Mouse (Mus musculus) stomach, embryonic 14.5 days (tissue): ENCODE results near the gene 4930596D02Rik. TPM values are rescaled to one million over a fixed set of nuclear protein-coding genes. Genes with fewer than 3 reads are reported as not detected.

Experiments used
- ATAC-seq: fragments of 200-750 bp; cut with Nextera tagmentation; 2 replicates; pipeline ENCODE4 v1.8.0; 2017; ENCODE audit warnings: low read depth, moderate TSS enrichment; ENCODE audit not compliant: insufficient number of reproducible peaks, insufficient read depth, low FRiP score
- H3K27ac ChIP-seq: fragments of 300-500 bp; sonication (generic); 2 replicates; pipeline ENCODE4 v1.5.1; 2014; ENCODE audit warnings: mild to moderate bottlenecking, low read length, moderate library complexity, mixed read lengths
- H3K27me3 ChIP-seq: fragments of 300-500 bp; sonication (generic); 2 replicates; pipeline ENCODE4 v1.6.1; 2014; ENCODE audit warnings: low read length, control low read depth, mixed read lengths; ENCODE audit not compliant: control insufficient read depth, insufficient read depth
- H3K36me3 ChIP-seq: fragments of 300-500 bp; sonication (generic); 2 replicates; pipeline ENCODE4 v1.6.1; 2014; ENCODE audit warnings: mild to moderate bottlenecking, control low read depth, low read length, moderate library complexity, mixed read lengths; ENCODE audit not compliant: control insufficient read depth, insufficient read depth
- H3K4me1 ChIP-seq: fragments of 300-500 bp; sonication (generic); 2 replicates; pipeline ENCODE4 v1.6.1; 2014; ENCODE audit warnings: low read length, control low read depth, mixed read lengths; ENCODE audit not compliant: control insufficient read depth, insufficient read depth
- H3K4me2 ChIP-seq: fragments of 300-500 bp; sonication (generic); replicated peaks from 2 replicates; pipeline ENCODE4 v1.6.1; 2014; ENCODE audit warnings: low read depth, low read length, control low read depth
- H3K4me3 ChIP-seq: fragments of 300-500 bp; sonication (generic); 2 replicates; pipeline ENCODE4 v1.5.1; 2014; ENCODE audit warnings: low read depth, low read length, control low read depth
- H3K9ac ChIP-seq: fragments of 300-500 bp; sonication (generic); replicated peaks from 2 replicates; pipeline ENCODE4 v1.6.1; 2014; ENCODE audit warnings: low read depth, mild to moderate bottlenecking, control low read depth, low read length, moderate library complexity, mixed read lengths
- H3K9me3 ChIP-seq: fragments of 300-500 bp; sonication (generic); 2 replicates; pipeline ENCODE4 v1.6.1; 2016; ENCODE audit warnings: low read depth, low read length, control low read depth; ENCODE audit not compliant: control insufficient read depth
- WGBS: fragments of 180-500 bp; shearing (Covaris S2); extraction: QIAGEN DNeasy Blood & Tissue Kit; methylation state at CpG from one replicate; pipeline ENCODE4 v1.1.7; 2014; 5-methylcytosine and 5-hydroxymethylcytosine counted together
- polyA plus RNA-seq: library from polyadenylated mRNA; unstranded; fragments of >200 nt; fragmentation: Nextera tagmentation; extraction: Ambion mirVana; gene quantifications from 2 replicates; pipeline ENCODE4 v1.2.1, GENCODE M21; 2014

4930596D02Rik gene
- not detected in 2 replicates for polyA plus RNA-seq

DNA sequence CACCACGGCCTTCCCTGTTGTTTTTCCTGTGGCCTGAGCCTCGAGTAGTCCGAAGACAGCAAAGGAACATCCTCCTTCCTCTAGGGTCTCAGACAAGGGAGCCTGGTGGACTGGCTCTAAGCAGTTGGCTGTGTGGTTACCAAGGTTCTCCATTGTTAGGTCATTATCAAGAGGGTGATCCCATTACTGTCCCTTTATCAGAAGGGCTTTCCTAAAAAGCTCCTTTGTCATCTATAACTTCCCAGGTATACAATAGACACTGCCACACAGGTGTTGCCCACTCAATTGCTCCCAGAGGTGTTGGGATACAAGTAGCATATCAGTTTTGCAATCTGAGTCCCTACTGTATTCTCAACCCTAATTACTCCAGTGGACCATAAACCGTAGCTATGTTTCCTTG is at the start of gene 4930596D02Rik:
Gene 4930596D02Rik, minus strand, starts transcription at position 101 of the 400 bp plus-strand sequence.
- Histone ChIP-seq H3K4me1 (no peaks in the 10 kb centered on the region), H3K27ac (no peak within 1 kb of the TSS), H3K4me3 (no peak within 1 kb of the TSS), H3K4me2 (no peak within 1 kb of the TSS), H3K27me3 (no peaks in the 10 kb centered on the region), H3K9me3 (no peaks in the 10 kb centered on the region), H3K36me3 (no peaks in the 10 kb centered on the region), H3K9ac (no peak within 1 kb of the TSS)
- whole genome bisulfite sequencing, result 77% methylated on average over 4 of the region's 4 CpGs
- ATAC-seq, result no peak

DNA sequence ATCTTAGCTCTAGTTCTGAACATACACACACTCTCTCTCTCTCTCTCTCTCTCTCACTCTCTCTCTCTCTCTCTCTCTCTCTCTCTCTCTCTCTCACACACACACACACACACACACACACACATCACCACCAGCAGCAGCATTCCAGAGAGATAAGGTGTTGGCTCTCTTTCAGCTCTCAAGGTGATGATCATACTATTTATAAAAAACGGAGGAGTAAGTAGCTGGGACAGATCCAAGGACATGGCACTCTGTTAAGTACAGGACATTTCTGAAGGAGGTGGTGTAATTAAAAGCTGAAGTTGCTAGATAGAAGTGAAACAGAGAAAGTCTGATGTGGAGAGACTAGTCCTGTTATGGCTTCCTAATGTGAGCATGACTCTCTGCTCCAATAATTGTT is 41.5 kb upstream of the 4930596D02Rik start:
- H3K9ac ChIP-seq, result no peak overlapping the region
- no peaks in the 10 kb centered on the region for H3K9me3 ChIP-seq
- no peak overlapping the region for H3K4me3 ChIP-seq
- WGBS, result 40% methylated on average over 1 of the region's 1 CpGs
- no peak for ATAC-seq
- H3K4me1 ChIP-seq, result no peaks in the 10 kb centered on the region
- no peaks in the 10 kb centered on the region for H3K36me3 ChIP-seq
- no peak overlapping the region for H3K27ac ChIP-seq
- H3K4me2 ChIP-seq, result no peak overlapping the region
- no peaks in the 10 kb centered on the region for H3K27me3 ChIP-seq

DNA sequence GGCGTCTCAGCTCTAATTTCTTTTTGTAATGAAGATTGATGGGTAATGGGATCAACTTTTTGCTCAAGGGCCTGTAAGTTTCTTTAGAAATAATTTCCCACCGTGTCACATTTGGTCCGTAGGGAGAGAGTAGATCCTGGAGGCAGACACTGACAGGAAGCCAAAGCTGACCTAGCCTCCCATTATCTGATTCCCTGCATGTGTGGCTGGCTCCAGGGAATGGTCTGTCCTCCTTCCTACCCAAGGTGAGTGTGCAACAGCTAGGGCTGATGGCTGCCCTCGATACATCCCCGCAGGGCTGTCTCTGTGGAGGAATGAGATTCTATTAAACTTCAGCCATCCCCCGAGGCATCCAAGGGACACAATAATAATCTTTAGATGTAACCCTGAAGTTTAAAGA is 33.5 kb upstream of the 4930596D02Rik start:
- WGBS, result 68% methylated on average over 6 of the region's 6 CpGs
- Histone ChIP-seq H3K27me3 (no peaks in the 10 kb centered on the region), H3K36me3 (no peaks in the 10 kb centered on the region), H3K4me2 (no peak overlapping the region), H3K27ac (no peak overlapping the region), H3K9me3 (no peaks in the 10 kb centered on the region), H3K4me1 (no peaks in the 10 kb centered on the region), H3K9ac (no peak overlapping the region), H3K4me3 (no peak overlapping the region)
- ATAC-seq, result no peak

DNA sequence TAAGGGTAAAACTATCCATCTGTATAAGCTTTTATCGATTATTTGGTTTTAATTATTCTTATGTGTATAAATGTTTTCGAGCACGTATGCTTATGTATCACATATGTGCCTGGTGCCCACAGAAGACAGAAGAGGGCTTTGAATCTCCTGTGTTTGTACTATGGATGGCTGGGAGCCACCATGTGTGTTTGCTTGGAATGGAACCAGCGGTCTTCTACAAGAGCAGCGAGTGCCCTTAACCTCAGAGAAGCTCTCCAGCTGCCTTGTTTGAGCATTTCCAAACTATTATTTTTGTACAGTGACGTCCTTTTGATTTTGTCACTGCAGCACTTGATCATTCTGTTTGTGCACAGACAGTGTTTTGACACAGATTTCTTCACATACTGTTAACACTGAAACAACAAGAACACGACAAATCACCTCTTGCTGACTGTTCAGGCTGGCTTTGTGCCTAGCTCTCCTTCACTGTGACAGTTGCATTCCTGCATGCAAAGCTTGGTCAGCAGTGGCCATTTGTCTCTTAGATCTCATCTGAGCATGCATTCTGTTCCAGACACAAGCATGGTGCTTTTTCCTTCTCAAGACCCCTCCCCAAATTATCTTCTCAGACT is 30.4 kb upstream of the 4930596D02Rik start:
- ATAC-seq, result no peak
- Histone ChIP-seq H3K27ac (no peak overlapping the region), H3K4me2 (no peak overlapping the region), H3K36me3 (no peaks in the 10 kb centered on the region), H3K27me3 (no peaks in the 10 kb centered on the region), H3K4me3 (no peak overlapping the region), H3K4me1 (no peaks in the 10 kb centered on the region), H3K9me3 (no peaks in the 10 kb centered on the region), H3K9ac (no peak overlapping the region)
- WGBS, result 76% methylated on average over 7 of the region's 7 CpGs

DNA sequence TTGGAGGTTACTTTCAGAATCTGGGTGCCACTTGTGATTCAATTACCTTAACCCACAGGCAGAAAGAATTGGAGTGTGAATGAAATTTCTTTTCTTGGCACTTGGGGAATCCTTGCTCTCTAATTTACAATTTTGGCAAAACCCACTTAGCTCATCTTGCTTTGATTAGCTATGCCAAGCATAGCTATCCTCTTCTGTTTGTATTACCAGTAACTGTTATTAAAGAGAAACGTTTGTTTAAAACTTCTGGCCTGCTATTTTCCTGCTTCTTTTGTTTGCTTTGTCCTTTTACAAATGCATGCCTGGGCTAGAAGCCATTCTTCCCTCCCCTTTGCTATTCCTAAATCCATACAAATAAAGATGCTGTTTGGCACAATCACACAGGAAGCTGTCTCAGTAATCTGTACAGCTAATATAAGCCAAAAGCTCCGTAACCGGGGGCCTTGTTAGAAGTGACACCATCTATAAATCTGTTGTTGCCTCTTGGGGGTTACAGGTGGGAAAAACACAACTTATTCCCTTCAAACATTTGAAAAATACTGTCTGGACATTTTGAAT is 19.0 kb downstream of the 4930596D02Rik start:
- ATAC-seq, result no peak
- WGBS, result 51% methylated on average over 3 of the region's 3 CpGs
- H3K4me2 ChIP-seq, result no peak overlapping the region

DNA sequence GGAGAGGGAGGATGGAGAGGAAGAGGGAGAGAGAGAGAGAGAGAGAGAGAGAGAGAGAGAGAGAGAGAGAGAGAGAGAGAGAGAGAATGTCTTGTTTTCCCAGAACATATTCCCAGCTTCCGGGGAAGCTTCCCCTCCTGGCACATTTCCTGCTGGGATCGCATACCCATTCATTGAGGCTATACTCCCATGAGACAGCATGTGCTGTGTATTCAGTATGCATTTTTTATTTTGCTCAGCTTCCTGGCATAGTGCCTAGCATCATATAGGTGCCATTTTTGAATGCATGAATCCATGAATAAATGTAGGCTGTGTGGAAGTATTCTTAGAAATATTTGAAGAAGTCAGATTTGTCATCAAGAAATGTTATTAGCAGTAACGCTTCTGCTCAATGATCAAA is 31.7 kb downstream of the 4930596D02Rik start:
- 66% methylated on average over 3 of the region's 3 CpGs for whole genome bisulfite sequencing
- H3K4me3 ChIP-seq, result no peak overlapping the region
- ATAC-seq, result no peak
- no peaks in the 10 kb centered on the region for H3K9me3 ChIP-seq
- H3K27ac ChIP-seq, result no peak overlapping the region
- no peaks in the 10 kb centered on the region for H3K27me3 ChIP-seq
- no peaks in the 10 kb centered on the region for H3K36me3 ChIP-seq
- no peak overlapping the region for H3K9ac ChIP-seq
- no peak overlapping the region for H3K4me2 ChIP-seq
- no peaks in the 10 kb centered on the region for H3K4me1 ChIP-seq

More for the DNA sequence above, 19.0 kb downstream of the 4930596D02Rik start:
- H3K9me3 ChIP-seq, result no peaks in the 10 kb centered on the region
- no peaks in the 10 kb centered on the region for H3K27me3 ChIP-seq
- no peak overlapping the region for H3K9ac ChIP-seq
- H3K4me3 ChIP-seq, result no peak overlapping the region
- H3K4me1 ChIP-seq, result no peaks in the 10 kb centered on the region
- H3K36me3 ChIP-seq, result no peaks in the 10 kb centered on the region
- H3K27ac ChIP-seq, result no peak overlapping the region

DNA sequence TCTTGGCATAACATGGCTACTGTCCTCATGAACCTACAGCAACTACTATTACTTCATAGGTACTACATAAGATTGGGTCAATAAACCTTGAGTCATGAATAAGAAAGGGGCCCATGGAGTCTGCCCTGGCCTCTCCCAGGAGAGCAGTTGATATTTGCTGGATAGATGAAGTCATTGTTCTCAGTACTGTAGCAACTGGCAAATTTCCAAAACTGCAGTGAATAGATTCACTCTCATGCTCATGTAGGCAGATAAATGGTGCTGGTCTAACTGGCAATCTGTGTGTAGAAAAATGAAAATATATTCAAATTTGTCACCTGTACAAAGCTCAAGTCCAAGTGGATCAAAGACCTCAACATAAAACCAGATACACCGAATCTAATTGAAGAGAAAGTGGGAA is 38.5 kb downstream of the 4930596D02Rik start:
- Histone ChIP-seq H3K9ac (no peak overlapping the region), H3K36me3 (no peaks in the 10 kb centered on the region), H3K4me3 (no peak overlapping the region), H3K9me3 (no peaks in the 10 kb centered on the region), H3K4me1 (no peaks in the 10 kb centered on the region), H3K27me3 (no peaks in the 10 kb centered on the region), H3K4me2 (no peak overlapping the region), H3K27ac (no peak overlapping the region)
- 93% methylated on average over 1 of the region's 1 CpGs for WGBS
- no peak for ATAC-seq
